Mouse (Mus musculus) lung, adult 2 months (tissue): ENCODE results near the gene Glud1. TPM values are rescaled to one million over a fixed set of nuclear protein-coding genes. Genes with fewer than 3 reads are reported as not detected.
A peak's percentile ranks its signal among the peaks of the same experiment; 100 is the strongest.

Source experiments
- DNase-seq: peaks from one replicate; pipeline ENCODE4 v3.0.0; 2022
- H3K4me1 ChIP-seq: fragments of 200-500 bp; 2 replicates; pipeline ENCODE4 v1.6.1; 2011; ENCODE audit warnings: low read length; ENCODE audit not compliant: control insufficient read depth, insufficient read depth
- H3K4me3 ChIP-seq: fragments of 200-500 bp; replicated peaks from 2 replicates; pipeline ENCODE3; 2011; ENCODE audit warnings: low read depth, mild to moderate bottlenecking, control low read depth, low read length; ENCODE audit errors: extremely low read depth
- CTCF ChIP-seq: fragments of 200-500 bp; IDR thresholded peaks from 2 replicates; pipeline ENCODE4 v1.5.1; 2011; ENCODE audit warnings: mild to moderate bottlenecking, low read length, control low read depth; ENCODE audit not compliant: insufficient read depth
- POLR2A ChIP-seq: fragments of 200-500 bp; IDR thresholded peaks from 2 replicates; pipeline ENCODE4 v1.6.1; 2011; ENCODE audit warnings: low read depth, mild to moderate bottlenecking, control low read depth, low read length, borderline replicate concordance; ENCODE audit errors: extremely low read depth
- WGBS: fragments of 180-500 bp; shearing (Covaris S2); methylation state at CpG from one replicate; pipeline ENCODE4 v1.1.7; 2018; 5-methylcytosine and 5-hydroxymethylcytosine counted together
- polyA plus RNA-seq: library from polyadenylated mRNA; depleted of rRNA; stranded (reverse); fragments of >200 nt; gene quantifications from 2 replicates; pipeline ENCODE4 v1.2.3, GENCODE M21; 2012; rRNA removed

Glud1 gene
- 63.6 and 83.7 TPM in 2 replicates for polyA plus RNA-seq

- Histone ChIP-seq H3K4me3 (peak within 1 kb of the TSS; percentile 91), H3K4me1 (peaks cover 12% of the 10 kb centered on the region)
- under 1% methylated on average over 76 of the region's 100 CpGs for WGBS
- TF ChIP-seq POLR2A (peak; percentile 88), CTCF (no peak)
- DNase-seq: peak; percentile 91
Measured at GRCm38 (mm10) chr14:34310234-34310965, at the start of gene Glud1, which contains the start of gene Shld2. Glud1 (plus strand) TSS chr14:34310727. Shld2 (minus strand) TSS chr14:34310493.

DNA sequence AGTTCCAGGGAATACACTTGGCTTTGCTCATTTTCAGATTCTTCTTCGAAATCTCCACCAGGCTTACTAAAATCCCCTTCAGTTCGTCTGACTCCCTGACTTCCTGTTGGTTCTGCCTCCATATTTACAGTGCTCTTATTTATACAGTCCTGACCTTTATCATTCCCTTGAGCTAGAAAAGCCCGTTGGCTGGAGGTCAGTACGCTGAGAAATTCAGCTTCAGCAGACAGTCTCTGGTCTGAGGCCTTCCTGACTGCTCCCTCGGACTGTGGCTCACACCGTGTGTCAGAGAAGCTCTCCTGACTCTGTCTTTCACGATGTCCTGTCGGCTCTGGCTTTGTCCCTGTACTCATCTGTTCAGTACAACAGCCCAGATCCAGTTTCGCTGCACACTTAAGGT is 42.5 kb upstream of the Glud1 start:
- no peaks in the 10 kb centered on the region for H3K4me1 ChIP-seq
- 57% methylated on average over 9 of the region's 9 CpGs for WGBS

DNA sequence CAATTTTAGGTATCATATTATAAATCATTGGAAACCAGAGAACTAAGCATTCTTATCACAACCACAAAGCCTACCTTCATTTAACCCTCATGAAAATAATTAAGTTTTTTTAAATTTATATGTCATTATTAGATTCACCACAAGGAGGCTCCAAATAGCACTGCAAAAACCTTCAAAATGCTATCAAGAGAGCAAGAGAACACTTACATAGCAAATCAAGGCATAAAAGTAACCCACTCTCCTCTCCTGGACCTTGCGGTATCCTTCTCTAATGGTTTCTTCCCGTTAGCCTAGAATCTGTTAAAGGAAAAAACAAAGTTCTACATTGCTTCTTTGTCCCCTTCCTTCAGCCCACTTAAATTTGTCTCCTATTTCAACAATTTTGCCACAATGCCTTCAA is 37.2 kb upstream of the Glud1 start:
- Histone ChIP-seq H3K4me3 (no peak overlapping the region), H3K4me1 (no peaks in the 10 kb centered on the region)
- TF ChIP-seq POLR2A (no peak), CTCF (0 out of 2 replicates have a peak, but pooled peaks have one; percentile 12)
- no peak for DNase-seq
- WGBS: 58% methylated on average over 2 of the region's 2 CpGs

More for the DNA sequence above, 42.5 kb upstream of the Glud1 start:
- no peak for DNase-seq
- H3K4me3 ChIP-seq: no peak overlapping the region
- no peak for TF ChIP-seq CTCF
- TF ChIP-seq POLR2A: no peak

- TF ChIP-seq CTCF (no peak), POLR2A (no peak)
- DNase-seq: no peak
- Histone ChIP-seq H3K4me3 (no peak overlapping the region), H3K4me1 (no peaks in the 10 kb centered on the region)
- WGBS: 96% methylated on average over 3 of the region's 3 CpGs
Measured at GRCm38 (mm10) chr14:34274141-34274540, 36.4 kb upstream of the Glud1 start.

- no peak overlapping the region for H3K4me3 ChIP-seq
- DNase-seq: no peak
- no peak for TF ChIP-seq CTCF
- TF ChIP-seq POLR2A: no peak
- WGBS: 74% methylated on average over 4 of the region's 4 CpGs
- no peaks in the 10 kb centered on the region for H3K4me1 ChIP-seq
Measured at GRCm38 (mm10) chr14:34275225-34275624, 35.3 kb upstream of the Glud1 start.

GRCm38 (mm10) chr14:34279726-34280125 is 30.8 kb upstream of the Glud1 start:
- no peak for TF ChIP-seq CTCF
- TF ChIP-seq POLR2A: no peak
- H3K4me3 ChIP-seq: no peak overlapping the region
- 60% methylated on average over 4 of the region's 4 CpGs for WGBS
- DNase-seq: no peak
- no peaks in the 10 kb centered on the region for H3K4me1 ChIP-seq

DNA sequence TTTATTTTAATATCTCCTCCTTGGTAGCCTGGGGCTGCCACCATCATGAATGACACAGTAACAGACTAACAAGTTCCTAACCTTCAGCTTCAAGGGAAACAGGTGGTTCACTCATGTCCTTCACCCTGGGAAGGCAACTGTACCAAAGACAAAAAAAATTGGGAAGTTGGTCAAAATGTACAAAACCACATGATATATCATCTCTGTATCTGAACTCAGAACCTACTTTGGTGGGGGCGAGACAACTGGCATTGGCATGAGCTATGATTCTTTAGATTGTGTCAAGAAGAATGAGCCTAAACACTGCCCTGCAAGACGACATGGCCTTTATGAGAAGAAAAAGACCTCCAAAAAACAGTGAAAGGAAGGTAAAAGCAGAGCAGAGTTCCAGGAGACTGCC is 29.7 kb upstream of the Glud1 start:
- Histone ChIP-seq H3K4me1 (no peaks in the 10 kb centered on the region), H3K4me3 (no peak overlapping the region)
- no peak for DNase-seq
- TF ChIP-seq POLR2A (no peak), CTCF (no peak)
- WGBS: 68% methylated on average over 2 of the region's 2 CpGs

GRCm38 (mm10) chr14:34281736-34282269 is 28.7 kb upstream of the Glud1 start:
- 95% methylated on average over 5 of the region's 5 CpGs for WGBS
- TF ChIP-seq CTCF: no peak
- TF ChIP-seq POLR2A: no peak

DNA sequence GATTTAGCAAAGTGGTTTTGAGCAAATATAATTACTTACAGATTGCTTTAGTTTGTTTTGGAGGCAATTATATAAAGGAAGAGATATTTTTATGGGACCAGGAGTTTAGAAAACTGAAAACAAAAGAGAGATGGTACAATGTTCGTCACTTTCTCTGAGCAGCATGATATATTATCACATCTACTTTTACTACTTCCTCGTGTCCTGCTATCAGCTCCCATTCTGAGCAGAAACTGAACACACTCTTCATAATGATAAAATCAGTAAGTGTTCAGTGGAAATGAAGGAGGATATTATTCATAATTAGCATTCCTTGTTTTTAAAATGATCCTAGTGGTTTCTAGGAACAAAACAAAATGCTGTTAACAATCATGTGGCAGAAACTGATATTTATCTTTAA is 22.1 kb upstream of the Glud1 start:
- no peak for DNase-seq
- H3K4me3 ChIP-seq: no peak overlapping the region
- TF ChIP-seq POLR2A (no peak), CTCF (no peak)
- 71% methylated on average over 2 of the region's 2 CpGs for WGBS
- no peaks in the 10 kb centered on the region for H3K4me1 ChIP-seq

More at GRCm38 (mm10) chr14:34281736-34282269, 28.7 kb upstream of the Glud1 start:
- no peak for DNase-seq
- Histone ChIP-seq H3K4me3 (no peak overlapping the region), H3K4me1 (no peaks in the 10 kb centered on the region)
